Mouse (Mus musculus): ENCODE results near the gene Hormad1.

DNA sequence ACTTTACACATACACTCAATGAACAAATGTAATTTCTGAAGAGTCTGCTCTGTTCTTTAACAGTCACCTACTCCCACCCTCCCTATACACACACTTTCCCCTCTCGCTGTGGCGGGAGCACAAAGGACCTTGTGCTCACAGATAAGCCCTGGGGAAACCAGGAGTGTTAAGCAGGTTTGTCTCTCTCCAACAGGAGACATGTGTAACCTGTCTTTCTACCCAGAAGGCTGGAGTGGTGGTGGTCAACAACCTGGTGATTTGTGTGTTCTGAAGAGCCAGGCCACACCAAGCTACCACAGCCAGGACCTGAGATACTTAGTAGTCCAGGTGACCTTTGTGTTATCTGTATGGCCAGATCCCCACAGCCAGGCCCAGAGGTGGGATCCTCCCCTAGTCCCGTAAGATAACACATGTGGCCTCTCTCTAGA lies 42.8 kb upstream of the Hormad1 start:
- TF ChIP-seq CTCF (conservative IDR thresholded peaks at IDR 0.05; ENCODE audit: low read length) (no peak), POU5F1 (IDR thresholded peaks at IDR 0.05; ENCODE audit: borderline replicate concordance, low read length) (no peak), NANOG (IDR thresholded peaks at IDR 0.05; ENCODE audit: borderline replicate concordance, low read length) (no peak)

Data from E14TG2a.4 (cell line).